Mouse (Mus musculus) brain, embryonic 14.5 days (tissue): Measurements from ENCODE around the gene Comt.

Experiments used
- CTCF ChIP-seq: fragments of 200-500 bp; IDR thresholded peaks from 2 replicates; pipeline ENCODE4 v1.5.1; 2012; ENCODE audit warnings: inconsistent platforms, mild to moderate bottlenecking, moderate library complexity, borderline replicate concordance; ENCODE audit not compliant: insufficient read depth, insufficient read length; ENCODE audit errors: extremely low read depth
- POLR2A ChIP-seq: fragments of 200-500 bp; IDR thresholded peaks from 2 replicates; pipeline ENCODE4 v1.6.1; 2012; ENCODE audit warnings: mild to moderate bottlenecking, inconsistent platforms, borderline replicate concordance; ENCODE audit not compliant: poor library complexity, insufficient read depth, insufficient read length, severe bottlenecking; ENCODE audit errors: extremely low read depth

DNA sequence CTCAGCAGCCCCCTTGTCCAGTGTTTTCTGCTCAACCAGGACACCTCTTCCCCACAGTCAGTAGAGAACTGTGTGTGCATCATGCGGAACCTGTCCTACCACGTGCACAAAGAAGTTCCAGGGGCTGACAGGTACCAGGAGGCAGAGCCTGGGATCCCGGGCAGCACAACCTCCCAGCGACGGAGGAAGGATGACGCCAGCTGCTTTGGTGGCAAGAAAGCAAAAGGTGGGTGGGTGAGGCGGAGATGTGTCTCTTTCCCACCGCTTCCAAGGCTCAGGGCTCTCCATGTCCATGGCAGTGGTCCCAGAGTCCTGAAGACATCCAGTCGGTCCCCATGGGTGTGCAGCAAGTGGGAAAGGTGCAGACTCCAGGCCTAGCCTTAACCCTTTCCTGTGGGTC is 26.6 kb downstream of the Comt start:
- TF ChIP-seq POLR2A, result no peak
- TF ChIP-seq CTCF, result no peak
